Mouse (Mus musculus) hindbrain, embryonic 11.5 days (tissue): ENCODE measurements around the gene Tshz2. TPM values are rescaled to one million over a fixed set of nuclear protein-coding genes. Genes with fewer than 3 reads are reported as not detected.
"Not testable (repeated sequence)": the region's sequence is repeated elsewhere in the genome, so short reads cannot be mapped to it uniquely, and the experiment has no call there.

ENCODE experiments used
- ATAC-seq: fragments of 200-750 bp; cut with Nextera tagmentation; 2 replicates; pipeline ENCODE4 v1.8.0; 2017; ENCODE audit warnings: mild to moderate bottlenecking, moderate TSS enrichment, moderate library complexity; ENCODE audit not compliant: low FRiP score
- DNase-seq: peaks from one replicate; pipeline ENCODE4 v3.0.0-alpha.2; 2015; ENCODE audit warnings: low spot score
- H3K27ac ChIP-seq: fragments of 300-500 bp; sonication (generic); 2 replicates; pipeline ENCODE4 v1.5.1; 2014; ENCODE audit warnings: mild to moderate bottlenecking, low read depth, low read length
- H3K27me3 ChIP-seq: fragments of 300-500 bp; sonication (generic); 2 replicates; pipeline ENCODE4 v1.6.1; 2014; ENCODE audit warnings: mild to moderate bottlenecking, low read length, moderate library complexity, mixed read lengths; ENCODE audit not compliant: control insufficient read depth, insufficient read depth
- H3K36me3 ChIP-seq: fragments of 300-500 bp; sonication (generic); 2 replicates; pipeline ENCODE4 v1.6.1; 2014; ENCODE audit warnings: mild to moderate bottlenecking, low read length, moderate library complexity, mixed read lengths; ENCODE audit not compliant: control insufficient read depth, insufficient read depth
- H3K4me1 ChIP-seq: fragments of 300-500 bp; sonication (generic); replicated peaks from 2 replicates; pipeline ENCODE4 v1.6.1; 2014; ENCODE audit warnings: low read length, mixed read lengths; ENCODE audit not compliant: control insufficient read depth, insufficient read depth
- H3K4me2 ChIP-seq: fragments of 300-500 bp; sonication (generic); replicated peaks from 2 replicates; pipeline ENCODE4 v1.6.1; 2014; ENCODE audit warnings: mild to moderate bottlenecking, low read depth, low read length
- H3K4me3 ChIP-seq: fragments of 300-500 bp; sonication (generic); 2 replicates; pipeline ENCODE4 v1.5.1; 2014; ENCODE audit warnings: low read depth, low read length
- H3K9ac ChIP-seq: fragments of 300-500 bp; sonication (generic); 2 replicates; pipeline ENCODE4 v1.6.1; 2014; ENCODE audit warnings: low read depth, low read length
- H3K9me3 ChIP-seq: fragments of 300-500 bp; sonication (generic); 2 replicates; pipeline ENCODE4 v1.6.1; 2016; ENCODE audit warnings: low read length; ENCODE audit not compliant: control insufficient read depth
- WGBS: fragments of 180-500 bp; shearing (Covaris S2); extraction: QIAGEN DNeasy Blood & Tissue Kit; methylation state at CpG from one replicate; pipeline ENCODE4 v1.1.7; 2014; 5-methylcytosine and 5-hydroxymethylcytosine counted together
- polyA plus RNA-seq: library from polyadenylated mRNA; unstranded; fragments of >200 nt; fragmentation: Nextera tagmentation; extraction: Ambion mirVana; gene quantifications from 2 replicates; pipeline ENCODE4 v1.2.1, GENCODE M21; 2014

Gene Tshz2
- polyA plus RNA-seq, 1 experiment from 2014 or later, result 6.4 TPM

- ATAC-seq, result no peak
- H3K4me2 ChIP-seq, result no peak overlapping the region
- no peak overlapping the region for H3K9ac ChIP-seq
- no peaks in the 10 kb centered on the region for H3K36me3 ChIP-seq
- H3K4me3 ChIP-seq, result no peak overlapping the region
- H3K4me1 ChIP-seq, result no peaks in the 10 kb centered on the region
- H3K27ac ChIP-seq, result no peak overlapping the region
- H3K27me3 ChIP-seq, result no peaks in the 10 kb centered on the region
- 86% methylated on average over 8 of the region's 8 CpGs for WGBS
- DNase-seq, result no peak
- no peaks in the 10 kb centered on the region for H3K9me3 ChIP-seq
These were observed 133.4 kb downstream of the Tshz2 start for GRCm38 (mm10) chr2:169766247-169766646.

GRCm38 (mm10) chr2:169767281-169767680 is 134.5 kb downstream of the Tshz2 start:
- Histone ChIP-seq H3K4me1 (no peaks in the 10 kb centered on the region), H3K36me3 (no peaks in the 10 kb centered on the region), H3K9me3 (no peaks in the 10 kb centered on the region), H3K9ac (no peak overlapping the region), H3K4me3 (no peak overlapping the region), H3K4me2 (no peak overlapping the region), H3K27me3 (no peaks in the 10 kb centered on the region), H3K27ac (no peak overlapping the region)
- DNase-seq (no peak), ATAC-seq (no peak)
- 63% methylated on average over 3 of the region's 3 CpGs for WGBS

GRCm38 (mm10) chr2:169775078-169775477 is 142.3 kb downstream of the Tshz2 start:
- H3K9ac ChIP-seq, result no peak overlapping the region
- no peaks in the 10 kb centered on the region for H3K27me3 ChIP-seq
- H3K27ac ChIP-seq, result no peak overlapping the region
- DNase-seq (no peak), ATAC-seq (no peak)
- H3K36me3 ChIP-seq, result no peaks in the 10 kb centered on the region
- H3K4me1 ChIP-seq, result no peaks in the 10 kb centered on the region
- no peaks in the 10 kb centered on the region for H3K9me3 ChIP-seq
- 44% methylated on average over 4 of the region's 4 CpGs for WGBS
- H3K4me3 ChIP-seq, result no peak overlapping the region
- no peak overlapping the region for H3K4me2 ChIP-seq

GRCm38 (mm10) chr2:169777242-169777641 is 144.4 kb downstream of the Tshz2 start:
- WGBS, result 51% methylated on average over 4 of the region's 4 CpGs
- H3K27ac ChIP-seq, result no peak overlapping the region
- H3K36me3 ChIP-seq, result no peaks in the 10 kb centered on the region
- H3K4me1 ChIP-seq, result no peaks in the 10 kb centered on the region
- H3K9me3 ChIP-seq, result no peaks in the 10 kb centered on the region
- H3K4me3 ChIP-seq, result no peak overlapping the region
- no peak overlapping the region for H3K4me2 ChIP-seq
- H3K9ac ChIP-seq, result no peak overlapping the region
- no peak for ATAC-seq
- no peaks in the 10 kb centered on the region for H3K27me3 ChIP-seq
- no peak for DNase-seq

- Histone ChIP-seq H3K4me2 (no peak overlapping the region), H3K9ac (no peak overlapping the region), H3K27ac (no peak overlapping the region), H3K36me3 (no peaks in the 10 kb centered on the region), H3K4me3 (no peak overlapping the region), H3K27me3 (no peaks in the 10 kb centered on the region), H3K9me3 (no peaks in the 10 kb centered on the region), H3K4me1 (no peaks in the 10 kb centered on the region)
- 85% methylated on average over 2 of the region's 2 CpGs for WGBS
- ATAC-seq, result no peak
- DNase-seq, result no peak
These were observed 145.0 kb downstream of the Tshz2 start for GRCm38 (mm10) chr2:169777764-169778163.

- no peak overlapping the region for H3K4me3 ChIP-seq
- ATAC-seq (no peak), DNase-seq (no peak)
- no peaks in the 10 kb centered on the region for H3K27me3 ChIP-seq
- H3K27ac ChIP-seq, result no peak overlapping the region
- H3K36me3 ChIP-seq, result no peaks in the 10 kb centered on the region
- H3K4me2 ChIP-seq, result no peak overlapping the region
- no peaks in the 10 kb centered on the region for H3K4me1 ChIP-seq
- H3K9ac ChIP-seq, result no peak overlapping the region
- no peaks in the 10 kb centered on the region for H3K9me3 ChIP-seq
- WGBS, result 91% methylated on average over 6 of the region's 6 CpGs
These were observed 146.0 kb downstream of the Tshz2 start for GRCm38 (mm10) chr2:169778740-169779345.

GRCm38 (mm10) chr2:169781671-169782070 is 148.9 kb downstream of the Tshz2 start:
- H3K36me3 ChIP-seq, H3K9me3 ChIP-seq, H3K4me2 ChIP-seq, DNase-seq, H3K4me1 ChIP-seq, H3K27me3 ChIP-seq, H3K9ac ChIP-seq, H3K27ac ChIP-seq, ATAC-seq, H3K4me3 ChIP-seq: not testable (repeated sequence)

GRCm38 (mm10) chr2:169782874-169783680 is 150.3 kb downstream of the Tshz2 start:
- no peaks in the 10 kb centered on the region for H3K9me3 ChIP-seq
- WGBS, result 85% methylated on average over 26 of the region's 26 CpGs
- no peaks in the 10 kb centered on the region for H3K36me3 ChIP-seq
- ATAC-seq (no peak), DNase-seq (no peak)
- H3K4me2 ChIP-seq, result no peak overlapping the region
- no peak overlapping the region for H3K4me3 ChIP-seq
- no peaks in the 10 kb centered on the region for H3K4me1 ChIP-seq
- H3K27ac ChIP-seq, result no peak overlapping the region
- no peak overlapping the region for H3K9ac ChIP-seq
- no peaks in the 10 kb centered on the region for H3K27me3 ChIP-seq

GRCm38 (mm10) chr2:169783681-169784033 is 150.8 kb downstream of the Tshz2 start:
- Histone ChIP-seq H3K9ac (no peak overlapping the region), H3K4me2 (no peak overlapping the region), H3K27me3 (no peaks in the 10 kb centered on the region), H3K27ac (no peak overlapping the region), H3K36me3 (no peaks in the 10 kb centered on the region), H3K4me3 (no peak overlapping the region), H3K4me1 (no peaks in the 10 kb centered on the region), H3K9me3 (no peaks in the 10 kb centered on the region)
- WGBS, result 91% methylated on average over 2 of the region's 2 CpGs
- no peak for DNase-seq
- no peak for ATAC-seq
